17 mouse cellular contexts compared by ENCODE assay signal in genomic region chr14:79934426-79934825, GRCm38 (mm10). TPM values are rescaled to one million over a fixed set of nuclear protein-coding genes. Genes with fewer than 3 reads are reported as not detected.
"Had no signal": no experiment of that assay in that cellular context is flagged by ENCODE, and none has a peak within 500 bp of the region (broad histone marks: within the 10 kb centered on the region; RNA-seq: fewer than 3 reads in every experiment).

No protein-coding gene starts in this region.

- H3K9ac ChIP-seq: lung, embryonic 15.5 days; midbrain, embryonic 13.5 days; midbrain, embryonic 15.5 days; neural tube, embryonic 12.5 days; stomach, embryonic 15.5 days had no signal

- H3K4me2 ChIP-seq: lung, embryonic 15.5 days; midbrain, embryonic 11.5 days; midbrain, embryonic 13.5 days; midbrain, embryonic 15.5 days; neural tube, embryonic 12.5 days; stomach, embryonic 15.5 days had no signal

- DNase-seq: lung, adult 2 months; lung, postnatal 14 days; lung, postnatal 36 days; right cerebral cortex, postnatal 14 days; thymus, adult 18-20 months; thymus, postnatal 14 days; thymus, postnatal 36 days had no signal

- H3K27me3 ChIP-seq: lung, embryonic 15.5 days; megakaryocyte, embryonic 14.5 days; midbrain, embryonic 13.5 days; midbrain, embryonic 15.5 days; neural tube, embryonic 12.5 days; stomach, embryonic 15.5 days had no signal

- H3K9me3 ChIP-seq: lung, embryonic 15.5 days; midbrain, embryonic 13.5 days; midbrain, embryonic 15.5 days; neural tube, embryonic 12.5 days; stomach, embryonic 15.5 days had no signal

- H3K36me3 ChIP-seq: lung, embryonic 15.5 days; midbrain, embryonic 13.5 days; midbrain, embryonic 15.5 days; neural tube, embryonic 12.5 days; stomach, embryonic 15.5 days had no signal

- H3K27ac ChIP-seq: lung, embryonic 15.5 days; macrophage; midbrain, embryonic 13.5 days; midbrain, embryonic 15.5 days; neural tube, embryonic 12.5 days; stomach, embryonic 15.5 days had no signal

- ATAC-seq: lung, postnatal 0 days; midbrain, embryonic 13.5 days; midbrain, embryonic 15.5 days had no signal

- H3K4me3 ChIP-seq: lung, embryonic 15.5 days; megakaryocyte, embryonic 14.5 days; midbrain, embryonic 13.5 days; midbrain, embryonic 15.5 days; neural tube, embryonic 12.5 days; stomach, embryonic 15.5 days had no signal

- H3K4me1 ChIP-seq: lung, embryonic 15.5 days; megakaryocyte, embryonic 14.5 days; midbrain, embryonic 13.5 days; midbrain, embryonic 15.5 days; neural tube, embryonic 12.5 days; stomach, embryonic 15.5 days had no signal

RNA-seq across cellular contexts. Expression of gene Olfm4, which starts 49.5 kb away (rescaled TPM):
- total RNA-seq: monocyte, adult 5-6 weeks had no signal
- polyA plus RNA-seq: lung, adult 2 months had no signal
